Mouse (Mus musculus): ENCODE data around the gene Unc93b1.

GRCm38 (mm10) chr19:3889096-3889495, 45.9 kb upstream of the Unc93b1 start:
- no peak for TF ChIP-seq CTCF (IDR thresholded peaks at IDR 0.05; ENCODE audit: insufficient read depth, low read length)
- no peak for TF ChIP-seq POLR2A (IDR thresholded peaks at IDR 0.05; ENCODE audit: borderline replicate concordance, extremely low read depth, low read depth, low read length)
